Mouse (Mus musculus) heart, embryonic 11.5 days (tissue): Measurements from ENCODE around the gene Fth1. TPM values are rescaled to one million over a fixed set of nuclear protein-coding genes. Genes with fewer than 3 reads are reported as not detected.

Experiments used
- ATAC-seq: fragments of 200-750 bp; cut with Nextera tagmentation; replicated peaks from 2 replicates; pipeline ENCODE4 v1.8.0; 2017; ENCODE audit warnings: moderate library complexity; ENCODE audit not compliant: insufficient number of reproducible peaks, low FRiP score, low TSS enrichment
- H3K27ac ChIP-seq: fragments of 300-500 bp; sonication (generic); 2 replicates; pipeline ENCODE4 v1.5.1; 2014; ENCODE audit warnings: mild to moderate bottlenecking, low read depth, low read length
- H3K27me3 ChIP-seq: fragments of 300-500 bp; sonication (generic); 2 replicates; pipeline ENCODE4 v1.6.1; 2014; ENCODE audit warnings: mild to moderate bottlenecking, low read length, mixed read lengths; ENCODE audit not compliant: control insufficient read depth, insufficient read depth
- H3K36me3 ChIP-seq: fragments of 300-500 bp; sonication (generic); 2 replicates; pipeline ENCODE4 v1.6.1; 2014; ENCODE audit warnings: mild to moderate bottlenecking, low read length, moderate library complexity, mixed read lengths; ENCODE audit not compliant: control insufficient read depth, insufficient read depth
- H3K4me1 ChIP-seq: fragments of 300-500 bp; sonication (generic); 2 replicates; pipeline ENCODE4 v1.6.1; 2014; ENCODE audit warnings: low read length; ENCODE audit not compliant: control insufficient read depth, insufficient read depth
- H3K4me2 ChIP-seq: fragments of 300-500 bp; sonication (generic); 2 replicates; pipeline ENCODE4 v1.6.1; 2014; ENCODE audit warnings: mild to moderate bottlenecking, moderate library complexity
- H3K4me3 ChIP-seq: fragments of 300-500 bp; sonication (generic); 2 replicates; pipeline ENCODE4 v1.5.1; 2014; ENCODE audit warnings: low read depth, low read length
- H3K9ac ChIP-seq: fragments of 300-500 bp; sonication (generic); 2 replicates; pipeline ENCODE4 v1.6.1; 2014; ENCODE audit warnings: mild to moderate bottlenecking, low read depth, low read length, moderate library complexity
- H3K9me3 ChIP-seq: fragments of 300-500 bp; sonication (generic); replicated peaks from 2 replicates; pipeline ENCODE4 v1.6.1; 2016; ENCODE audit warnings: low read length; ENCODE audit not compliant: control insufficient read depth
- WGBS: fragments of 180-500 bp; shearing (Covaris S2); extraction: QIAGEN DNeasy Blood & Tissue Kit; methylation state at CpG from one replicate; pipeline ENCODE4 v1.1.7; 2014; ENCODE audit not compliant: insufficient replicate concordance; 5-methylcytosine and 5-hydroxymethylcytosine counted together
- polyA plus RNA-seq: library from polyadenylated mRNA; unstranded; fragments of >200 nt; fragmentation: Nextera tagmentation; extraction: Ambion mirVana; gene quantifications from 2 replicates; pipeline ENCODE4 v1.2.1, GENCODE M21; 2014

Fth1 gene
- polyA plus RNA-seq, 1 experiment from 2014 or later, result 2,294 TPM

DNA sequence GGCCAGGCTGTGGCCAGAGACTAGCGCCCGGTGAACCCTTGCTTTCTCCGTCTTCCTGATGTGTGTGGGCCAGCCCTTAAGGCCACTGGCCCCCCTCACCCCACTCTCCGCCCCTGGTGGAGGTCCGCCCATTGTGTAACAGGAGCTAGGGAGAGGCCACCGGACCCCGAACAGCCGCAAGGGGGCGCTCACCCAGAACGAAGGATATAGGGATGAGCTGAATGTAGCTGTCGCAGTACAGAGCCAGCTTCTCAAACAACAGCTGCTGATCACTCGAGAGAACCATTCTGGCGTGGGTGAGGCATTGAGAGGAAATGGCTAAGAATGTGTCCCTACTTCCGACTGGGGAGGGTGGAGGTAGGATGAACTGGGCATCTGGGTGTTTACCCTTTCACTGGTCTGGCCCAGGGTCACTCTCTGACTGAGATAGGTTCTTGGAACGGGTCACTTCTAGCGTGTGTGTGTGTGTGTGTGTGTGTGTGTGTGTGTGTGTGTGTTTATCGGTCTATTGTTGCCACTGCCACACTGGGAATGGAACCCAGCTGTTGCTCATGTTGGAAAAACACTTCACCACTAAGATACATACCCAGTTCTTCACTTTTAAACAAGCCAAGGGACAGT, 12.7 kb downstream of the Fth1 start:
- Histone ChIP-seq H3K4me1 (peaks cover 3% of the 10 kb centered on the region; the same call in 1 of the 2 replicates), H3K9me3 (no peaks in the 10 kb centered on the region), H3K9ac (peak overlapping the region; percentile 59), H3K4me3 (peak overlapping the region; percentile 35), H3K27ac (no peak overlapping the region), H3K36me3 (no peaks in the 10 kb centered on the region), H3K27me3 (0 out of 2 replicates have a peak, but pooled peaks cover 3% of the 10 kb centered on the region), H3K4me2 (peak overlapping the region; percentile 63)
- 7% methylated on average over 17 of the region's 17 CpGs for WGBS
- ATAC-seq, result peak; percentile 75

DNA sequence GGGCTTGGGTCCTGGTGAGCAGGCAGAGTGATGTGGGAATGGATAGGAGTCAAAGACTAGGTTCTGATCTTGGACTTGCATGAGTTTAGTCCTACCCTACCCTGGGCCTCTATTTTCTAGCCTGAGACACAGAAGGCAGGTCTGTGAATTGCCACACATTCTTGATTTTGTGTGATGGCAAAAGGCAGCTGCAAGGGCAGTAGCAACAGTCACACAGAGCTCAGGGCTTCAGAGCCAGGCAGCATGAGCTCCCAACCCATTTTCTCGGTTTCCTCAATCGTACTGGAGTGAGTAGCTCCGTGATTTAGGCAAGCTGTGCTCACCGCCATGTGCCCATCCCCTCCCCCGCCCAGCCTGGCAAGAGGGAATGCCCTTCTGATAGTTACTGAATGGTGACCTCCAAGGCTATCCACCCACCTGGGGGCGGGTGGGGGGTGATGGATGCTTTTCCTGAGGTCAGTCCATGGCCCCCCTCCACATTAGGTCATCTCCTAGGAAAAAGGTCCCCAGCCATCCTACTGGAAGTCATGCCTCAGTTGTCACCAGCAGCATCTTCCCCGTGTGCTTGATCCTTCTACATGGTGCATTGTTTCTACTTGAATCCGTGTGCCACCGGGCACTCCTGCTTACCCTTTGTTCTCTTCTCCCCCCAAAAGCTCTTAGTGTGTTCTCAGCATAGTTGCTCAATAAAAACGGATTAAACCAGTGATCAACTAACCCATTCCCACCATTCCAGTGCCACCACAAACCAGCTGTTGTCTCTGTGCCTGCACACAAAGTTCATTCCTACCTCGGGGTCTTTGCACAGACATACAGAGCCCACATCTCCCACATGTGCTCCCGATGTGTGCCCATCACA, 17.0 kb downstream of the Fth1 start:
- ATAC-seq, result no peak
- H3K9ac ChIP-seq, result no peak overlapping the region
- peaks cover 2% of the 10 kb centered on the region; the same call in 1 of the 2 replicates for H3K9me3 ChIP-seq
- 0 out of 2 replicates have a peak, but pooled peaks cover 2% of the 10 kb centered on the region for H3K27me3 ChIP-seq
- no peaks in the 10 kb centered on the region for H3K36me3 ChIP-seq
- no peak overlapping the region for H3K4me2 ChIP-seq
- no peak overlapping the region for H3K4me3 ChIP-seq
- peaks cover 5% of the 10 kb centered on the region; the same call in 1 of the 2 replicates for H3K4me1 ChIP-seq
- H3K27ac ChIP-seq, result no peak overlapping the region
- 71% methylated on average over 12 of the region's 12 CpGs for WGBS

DNA sequence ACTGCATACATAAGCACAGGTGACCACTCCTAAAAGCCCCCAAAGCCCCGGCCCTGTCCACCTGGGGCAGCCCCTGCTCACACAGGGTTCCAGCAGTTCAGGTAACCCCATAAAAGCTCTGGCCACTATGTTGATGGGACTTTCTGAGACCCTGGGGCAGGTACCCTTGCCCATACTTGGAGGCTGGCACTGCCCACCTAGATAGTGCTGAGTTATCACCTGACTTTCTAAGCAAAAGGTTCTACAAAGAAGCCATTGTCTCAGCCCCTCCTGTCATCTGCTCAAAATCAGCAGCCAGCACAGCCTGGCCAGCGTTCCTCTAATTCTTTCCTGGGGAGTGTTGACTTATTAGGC, 17.6 kb downstream of the Fth1 start:
- H3K9me3 ChIP-seq, result peaks cover 4% of the 10 kb centered on the region; the same call in 1 of the 2 replicates
- no peaks in the 10 kb centered on the region for H3K27me3 ChIP-seq
- H3K4me1 ChIP-seq, result 0 out of 2 replicates have a peak, but pooled peaks cover 2% of the 10 kb centered on the region
- H3K27ac ChIP-seq, result no peak overlapping the region
- 64% methylated on average over 2 of the region's 2 CpGs for WGBS
- H3K4me2 ChIP-seq, result no peak overlapping the region
- ATAC-seq, result no peak
- H3K36me3 ChIP-seq, result no peaks in the 10 kb centered on the region
- no peak overlapping the region for H3K9ac ChIP-seq
- no peak overlapping the region for H3K4me3 ChIP-seq

DNA sequence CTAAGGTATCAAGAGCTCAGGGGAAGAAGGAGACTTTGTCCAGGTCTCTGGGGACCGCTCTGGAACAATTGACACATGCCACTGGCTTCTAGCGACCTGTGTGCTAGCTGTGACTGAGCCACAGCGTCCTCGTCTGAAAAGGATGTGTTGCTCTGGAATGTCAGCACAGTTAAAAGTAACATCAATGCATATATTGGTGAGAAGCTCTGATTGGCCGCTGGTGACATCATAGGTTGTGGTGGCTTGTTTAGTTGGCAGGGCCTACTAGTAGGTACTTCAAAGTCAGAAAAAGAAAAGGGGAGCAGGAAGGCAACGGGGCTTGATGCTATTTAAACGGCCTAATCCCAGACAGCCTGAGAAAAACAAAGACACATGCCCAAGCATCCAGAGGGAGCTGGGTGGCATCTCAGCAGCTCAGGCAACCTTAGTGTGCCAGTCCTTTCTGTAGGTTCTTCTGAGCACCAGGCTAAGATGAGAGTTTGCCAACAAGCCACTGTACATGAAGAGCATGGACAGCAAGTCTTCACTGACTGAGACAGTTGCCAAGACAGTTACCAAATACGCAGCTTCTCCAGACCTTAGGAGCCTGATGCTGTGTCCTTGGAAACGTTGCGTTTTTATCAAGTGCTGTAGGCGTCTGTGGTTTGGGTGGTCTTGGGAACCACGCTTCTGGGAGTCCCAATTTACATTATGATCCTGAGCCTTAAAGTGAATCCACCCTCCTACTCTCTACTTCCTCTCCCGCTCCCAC, 18.5 kb downstream of the Fth1 start:
- no peaks in the 10 kb centered on the region for H3K27me3 ChIP-seq
- H3K4me2 ChIP-seq, result no peak overlapping the region
- WGBS, result 59% methylated on average over 13 of the region's 13 CpGs
- no peaks in the 10 kb centered on the region for H3K36me3 ChIP-seq
- H3K27ac ChIP-seq, result no peak overlapping the region
- no peak for ATAC-seq
- H3K4me3 ChIP-seq, result no peak overlapping the region
- peaks cover 4% of the 10 kb centered on the region; the same call in 1 of the 2 replicates for H3K9me3 ChIP-seq
- 0 out of 2 replicates have a peak, but pooled peaks cover 2% of the 10 kb centered on the region for H3K4me1 ChIP-seq
- no peak overlapping the region for H3K9ac ChIP-seq

DNA sequence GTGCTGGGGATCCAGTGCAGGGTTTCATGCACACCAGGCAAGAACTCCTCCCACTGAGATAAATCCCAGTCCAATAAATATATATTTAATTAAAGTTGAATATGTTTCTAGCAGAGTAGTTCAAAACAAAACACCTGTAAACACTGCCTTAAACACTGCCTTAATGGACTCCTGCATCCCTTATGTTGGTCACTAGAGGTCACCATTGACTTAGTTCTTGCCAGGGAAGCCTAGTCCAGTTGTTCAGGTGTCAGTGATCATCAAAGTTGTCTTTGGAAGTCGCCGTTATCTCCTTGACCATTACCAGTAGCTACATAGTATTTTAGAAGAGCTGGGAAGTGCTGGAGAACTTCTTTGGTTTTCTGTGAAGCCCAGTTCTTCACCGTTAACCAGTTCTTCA, 19.9 kb downstream of the Fth1 start:
- no peaks in the 10 kb centered on the region for H3K36me3 ChIP-seq
- H3K9me3 ChIP-seq, result peaks cover 4% of the 10 kb centered on the region; the same call in 1 of the 2 replicates
- no peak for ATAC-seq
- H3K27ac ChIP-seq, result no peak overlapping the region
- 17% methylated on average over 3 of the region's 3 CpGs for WGBS
- H3K9ac ChIP-seq, result no peak overlapping the region
- no peak overlapping the region for H3K4me2 ChIP-seq
- H3K4me1 ChIP-seq, result 0 out of 2 replicates have a peak, but pooled peaks cover 2% of the 10 kb centered on the region
- H3K27me3 ChIP-seq, result no peaks in the 10 kb centered on the region
- no peak overlapping the region for H3K4me3 ChIP-seq

DNA sequence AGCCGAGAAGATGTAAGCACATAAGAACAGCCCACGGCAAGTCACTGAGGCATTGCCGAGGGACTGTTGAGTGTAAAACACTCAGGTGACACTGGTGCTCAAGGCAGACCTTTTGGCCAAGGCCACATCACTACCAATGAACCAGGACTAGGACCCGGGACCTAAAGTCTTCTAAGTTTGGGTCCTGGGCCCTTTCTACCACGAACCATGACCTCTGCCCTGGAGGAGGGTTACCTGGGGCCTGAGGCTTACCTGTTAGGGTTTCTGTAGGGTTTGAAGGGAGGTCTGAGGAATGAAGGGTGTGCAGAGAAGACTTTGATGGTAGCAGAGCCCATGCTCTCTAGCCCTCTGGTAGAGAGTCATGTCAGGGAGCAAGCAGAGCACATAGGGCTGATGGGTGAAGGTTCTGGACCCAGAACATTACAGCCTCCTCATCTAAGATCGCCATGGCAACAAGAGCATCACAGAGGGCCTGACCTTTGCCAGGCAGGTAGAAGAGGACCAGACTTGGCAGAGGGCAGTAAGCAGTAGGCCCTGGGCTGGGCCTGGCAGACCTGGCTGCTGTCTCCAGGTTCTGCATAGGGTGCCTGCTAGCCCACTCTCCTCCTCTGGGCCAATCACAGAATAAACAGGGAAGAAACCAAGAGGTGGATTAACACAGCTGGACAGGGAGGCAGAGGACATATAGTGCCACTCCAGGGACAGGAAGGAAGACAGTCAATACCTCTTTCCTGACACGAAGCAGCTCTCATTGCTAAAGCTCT, 21.0 kb downstream of the Fth1 start, which contains the start of the genes Best1 and Rab3il1:
Gene Best1 (minus strand): TSS at position 428 of the 764 bp plus-strand sequence.
Gene Rab3il1 (plus strand): TSS at position 464 of the 764 bp plus-strand sequence.
- no peak for ATAC-seq
- WGBS, result 66% methylated on average over 7 of the region's 7 CpGs
- Histone ChIP-seq H3K4me1 (0 out of 2 replicates have a peak, but pooled peaks cover 2% of the 10 kb centered on the region), H3K36me3 (no peaks in the 10 kb centered on the region), H3K9me3 (peaks cover 4% of the 10 kb centered on the region; the same call in 1 of the 2 replicates), H3K4me2 (no peak within 1 kb of the TSS), H3K4me3 (no peak within 1 kb of the TSS), H3K9ac (no peak within 1 kb of the TSS), H3K27me3 (no peaks in the 10 kb centered on the region), H3K27ac (no peak within 1 kb of the TSS)

DNA sequence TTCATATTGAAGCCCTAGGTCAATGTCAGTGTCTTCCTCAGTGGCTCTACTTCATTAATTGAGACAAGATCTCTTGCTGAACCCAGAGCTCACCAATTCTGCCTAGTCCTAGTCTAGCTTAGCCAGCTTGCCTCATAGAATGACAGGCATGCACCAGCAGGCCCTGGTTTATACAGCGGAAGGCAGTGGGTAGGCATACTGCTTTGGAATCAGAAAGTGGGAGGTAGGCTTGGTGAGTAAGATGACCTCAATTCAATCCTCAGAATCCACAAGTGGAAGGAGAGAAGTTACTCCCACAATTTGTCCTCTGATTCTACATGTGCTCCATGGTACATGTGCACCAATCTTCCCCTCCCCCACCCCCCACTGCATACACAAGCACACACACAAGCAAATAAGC, 23.3 kb downstream of the Fth1 start:
- Histone ChIP-seq H3K4me3 (no peak overlapping the region), H3K36me3 (no peaks in the 10 kb centered on the region), H3K9ac (no peak overlapping the region), H3K27me3 (no peaks in the 10 kb centered on the region), H3K4me2 (no peak overlapping the region), H3K27ac (no peak overlapping the region), H3K4me1 (0 out of 2 replicates have a peak, but pooled peaks cover 2% of the 10 kb centered on the region), H3K9me3 (peaks cover 4% of the 10 kb centered on the region; the same call in 1 of the 2 replicates)
- 93% methylated on average over 1 of the region's 1 CpGs for WGBS
- ATAC-seq, result no peak
